Mouse (Mus musculus) embryonic stem cell, embryonic (primary cell): ENCODE data around the gene Slc2a13.

Experiments
- CTCF ChIA-PET, 4 experiments: fragments of 300-600 bp in 2 of 4; fragments of 350-600 bp in 2 of 4; sonication (Branson Sonifier 250); formaldehyde crosslinking; loops; one replicate each; lab custom pipeline; 2022; ENCODE audit warnings: inconsistent platforms in 2 of 4; lab: Charles Lee
- POLR2A ChIA-PET, 4 experiments: fragments of 300-600 bp in 2 of 4; fragments of 350-600 bp in 2 of 4; sonication (Branson Sonifier 250); formaldehyde crosslinking; loops; one replicate each; lab custom pipeline; 2022; ENCODE audit warnings: antibody characterized with exemption in 4 of 4, inconsistent platforms in 1 of 4; lab: Charles Lee

The Slc2a13 gene

GRCm38 (mm10) chr15:91327748-91328147 is 245.3 kb downstream of the Slc2a13 start:
- POLR2A ChIA-PET: no interaction called here
- CTCF ChIA-PET: no interaction called here

GRCm38 (mm10) chr15:91327023-91327422 is 246.0 kb downstream of the Slc2a13 start:
- CTCF ChIA-PET: no interaction called here
- POLR2A ChIA-PET: no interaction called here

GRCm38 (mm10) chr15:91319376-91319775 is 253.7 kb downstream of the Slc2a13 start:
- CTCF ChIA-PET: interaction anchor here in 3 of 4 experiments (0.6 to 1.0 kb wide), 4 partner anchors 16 to 253 kb away, joined by 3 to 4 read pairs (median 3); partner anchors contain the start of gene Slc2a13 (in 1 of the 3)
- POLR2A ChIA-PET: no interaction called here

- POLR2A ChIA-PET: no interaction called here
- CTCF ChIA-PET: no interaction called here
These were observed 256.1 kb downstream of the Slc2a13 start for GRCm38 (mm10) chr15:91316964-91317363.

- POLR2A ChIA-PET: interaction anchor here in 1 of 4 experiments (0.7 kb wide), 1 partner anchor 222 kb away, joined by 7 read pairs; no protein-coding TSS in a partner anchor
- CTCF ChIA-PET: interaction anchor here in 2 of 4 experiments (0.6 to 0.7 kb wide), 2 partner anchors 24 to 307 kb away, joined by 3 to 8 read pairs; no protein-coding TSS in a partner anchor
These were observed 258.4 kb downstream of the Slc2a13 start for GRCm38 (mm10) chr15:91314402-91315318.

- ChIA-PET POLR2A (no interaction called here), CTCF (interaction anchor here in 3 of 4 experiments (0.6 to 0.8 kb wide), 4 partner anchors 14 to 1499 kb away, joined by 3 to 6 read pairs (median 4); no protein-coding TSS in a partner anchor)
These were observed 268.7 kb downstream of the Slc2a13 start for GRCm38 (mm10) chr15:91304296-91304852.

GRCm38 (mm10) chr15:91301366-91301765 is 271.7 kb downstream of the Slc2a13 start:
- ChIA-PET POLR2A (no interaction called here), CTCF (no interaction called here)

- ChIA-PET POLR2A (no interaction called here), CTCF (no interaction called here)
These were observed 273.7 kb downstream of the Slc2a13 start for GRCm38 (mm10) chr15:91299319-91299835.

GRCm38 (mm10) chr15:91283418-91283817 is 289.6 kb downstream of the Slc2a13 start:
- POLR2A ChIA-PET: no interaction called here
- CTCF ChIA-PET: no interaction called here

GRCm38 (mm10) chr15:91282822-91283221 is 290.2 kb downstream of the Slc2a13 start:
- ChIA-PET POLR2A (no interaction called here), CTCF (interaction anchor here in 1 of 4 experiments (0.7 kb wide), 1 partner anchor 24 kb away, joined by 8 read pairs; no protein-coding TSS in a partner anchor)

- ChIA-PET POLR2A (no interaction called here), CTCF (no interaction called here)
These were observed 291.5 kb downstream of the Slc2a13 start for GRCm38 (mm10) chr15:91281521-91281920.

- ChIA-PET CTCF (no interaction called here), POLR2A (no interaction called here)
These were observed 293.5 kb downstream of the Slc2a13 start for GRCm38 (mm10) chr15:91279571-91279970.

- CTCF ChIA-PET: no interaction called here
- POLR2A ChIA-PET: interaction anchor here in 1 of 4 experiments (0.8 kb wide), 1 partner anchor 597 kb away, joined by 3 read pairs; the partner anchor contains the start of gene Cpne8
These were observed 297.1 kb downstream of the Slc2a13 start for GRCm38 (mm10) chr15:91275961-91276360.

GRCm38 (mm10) chr15:91268532-91268931 is 304.5 kb downstream of the Slc2a13 start:
- POLR2A ChIA-PET: no interaction called here
- CTCF ChIA-PET: no interaction called here

- CTCF ChIA-PET: no interaction called here
- POLR2A ChIA-PET: interaction anchor here in 1 of 4 experiments (0.8 kb wide), 1 partner anchor 287 kb away, joined by 3 read pairs; no protein-coding TSS in a partner anchor
These were observed 309.1 kb downstream of the Slc2a13 start for GRCm38 (mm10) chr15:91263926-91264325.

- ChIA-PET POLR2A (no interaction called here), CTCF (no interaction called here)
These were observed 312.5 kb downstream of the Slc2a13 start for GRCm38 (mm10) chr15:91260578-91260977.

- POLR2A ChIA-PET: no interaction called here
- CTCF ChIA-PET: no interaction called here
These were observed 315.9 kb downstream of the Slc2a13 start for GRCm38 (mm10) chr15:91257140-91257539.

GRCm38 (mm10) chr15:91255308-91255707 is 317.8 kb downstream of the Slc2a13 start:
- ChIA-PET CTCF (no interaction called here), POLR2A (interaction anchor here in 1 of 4 experiments (0.6 kb wide), 2 partner anchors 459 to 1899 kb away, joined by 3 read pairs; no protein-coding TSS in a partner anchor)

- ChIA-PET POLR2A (no interaction called here), CTCF (interaction anchor here (0.6 to 1.6 kb wide), 10 partner anchors 16 to 1986 kb away, joined by 3 to 8 read pairs (median 4); no protein-coding TSS in a partner anchor)
These were observed 320.1 kb downstream of the Slc2a13 start for GRCm38 (mm10) chr15:91252956-91253355.
